Mouse (Mus musculus) liver, postnatal 0 days (tissue): ENCODE results near the gene Cbx5. TPM values are rescaled to one million over a fixed set of nuclear protein-coding genes. Genes with fewer than 3 reads are reported as not detected.
A peak's percentile ranks its signal among the peaks of the same experiment; 100 is the strongest.

Source experiments
- ATAC-seq: fragments of 200-750 bp; cut with Nextera tagmentation; 2 replicates; pipeline ENCODE4 v1.8.0; 2017; ENCODE audit warnings: mild to moderate bottlenecking, moderate library complexity
- DNase-seq: peaks from one replicate; pipeline ENCODE4 v3.0.0-alpha.2; 2016
- H3K27ac ChIP-seq: fragments of 300-500 bp; sonication (generic); 2 replicates; pipeline ENCODE4 v1.5.1; 2014; ENCODE audit warnings: antibody characterized with exemption, moderate library complexity, mild to moderate bottlenecking, low read depth
- H3K27me3 ChIP-seq: fragments of 300-500 bp; sonication (generic); 2 replicates; pipeline ENCODE4 v1.6.1; 2014; ENCODE audit warnings: low read length, control low read depth, mixed read lengths; ENCODE audit not compliant: insufficient read depth
- H3K36me3 ChIP-seq: fragments of 300-500 bp; sonication (generic); replicated peaks from 2 replicates; pipeline ENCODE4 v1.6.1; 2014; ENCODE audit warnings: mild to moderate bottlenecking, control low read depth, low read length, moderate library complexity, mixed read lengths; ENCODE audit not compliant: insufficient read depth
- H3K4me1 ChIP-seq: fragments of 300-500 bp; sonication (generic); 2 replicates; pipeline ENCODE4 v1.6.1; 2014; ENCODE audit warnings: antibody characterized with exemption, mild to moderate bottlenecking, control low read depth; ENCODE audit not compliant: insufficient read depth
- H3K4me2 ChIP-seq: fragments of 300-500 bp; sonication (generic); 2 replicates; pipeline ENCODE4 v1.6.1; 2014; ENCODE audit warnings: low read depth, mild to moderate bottlenecking, low read length, moderate library complexity, mixed read lengths
- H3K4me3 ChIP-seq: fragments of 300-500 bp; sonication (generic); 2 replicates; pipeline ENCODE4 v1.5.1; 2014; ENCODE audit warnings: low read depth, low read length
- H3K9ac ChIP-seq: fragments of 300-500 bp; sonication (generic); replicated peaks from 2 replicates; pipeline ENCODE4 v1.6.1; 2014; ENCODE audit warnings: mild to moderate bottlenecking, moderate library complexity
- H3K9me3 ChIP-seq: fragments of 300-500 bp; sonication (generic); 2 replicates; pipeline ENCODE4 v1.6.1; 2016; ENCODE audit warnings: mild to moderate bottlenecking, control low read depth, low read length, mixed read lengths
- CTCF ChIP-seq: sonication (generic); IDR thresholded peaks from 2 replicates; pipeline ENCODE4 v1.5.1; 2016; ENCODE audit warnings: antibody characterized with exemption, low read depth
- EP300 ChIP-seq: IDR thresholded peaks from 2 replicates; pipeline ENCODE4 v1.6.1; 2016; ENCODE audit warnings: antibody characterized with exemption, low read depth, mild to moderate bottlenecking
- WGBS: fragments of 180-500 bp; shearing (Covaris S2); extraction: QIAGEN DNeasy Blood & Tissue Kit; methylation state at CpG from one replicate; pipeline ENCODE4 v1.1.7; 2014; ENCODE audit not compliant: insufficient replicate concordance; 5-methylcytosine and 5-hydroxymethylcytosine counted together
- polyA plus RNA-seq: library from polyadenylated mRNA; unstranded; fragments of >200 nt; fragmentation: Nextera tagmentation; extraction: Ambion mirVana; gene quantifications from 2 replicates; pipeline ENCODE4 v1.2.1, GENCODE M21; 2015

Gene Cbx5
- polyA plus RNA-seq, 1 experiment from 2014 or later, result 23.3 TPM

DNA sequence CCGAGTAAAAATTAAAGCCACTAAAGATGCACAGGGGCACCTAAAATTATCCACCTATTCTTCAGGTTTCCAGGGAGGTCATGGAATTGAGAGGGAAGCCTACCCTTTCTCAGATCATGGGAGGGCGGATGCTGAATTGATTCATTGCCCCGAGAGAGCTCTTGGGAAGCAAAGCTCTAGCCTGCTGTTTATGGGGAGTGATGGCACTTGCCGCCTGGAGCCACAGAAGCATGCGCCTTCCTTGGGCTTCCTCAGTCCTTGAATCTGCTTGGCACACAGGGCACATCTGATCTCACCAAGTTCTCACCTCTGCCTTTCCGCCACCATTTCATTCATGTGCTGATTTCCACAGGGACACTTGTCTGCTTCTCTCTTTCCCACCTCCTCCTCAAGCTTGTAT, 51.8 kb downstream of the Cbx5 start:
- Histone ChIP-seq H3K4me3 (no peak overlapping the region), H3K27ac (no peak overlapping the region), H3K4me2 (no peak overlapping the region), H3K9ac (no peak overlapping the region), H3K9me3 (no peaks in the 10 kb centered on the region), H3K27me3 (peaks cover 14% of the 10 kb centered on the region), H3K4me1 (peaks cover 10% of the 10 kb centered on the region), H3K36me3 (peaks cover 12% of the 10 kb centered on the region)
- WGBS, result 85% methylated on average over 6 of the region's 6 CpGs
- ATAC-seq, result no peak
- TF ChIP-seq EP300 (no peak), CTCF (no peak)
- DNase-seq, result no peak

DNA sequence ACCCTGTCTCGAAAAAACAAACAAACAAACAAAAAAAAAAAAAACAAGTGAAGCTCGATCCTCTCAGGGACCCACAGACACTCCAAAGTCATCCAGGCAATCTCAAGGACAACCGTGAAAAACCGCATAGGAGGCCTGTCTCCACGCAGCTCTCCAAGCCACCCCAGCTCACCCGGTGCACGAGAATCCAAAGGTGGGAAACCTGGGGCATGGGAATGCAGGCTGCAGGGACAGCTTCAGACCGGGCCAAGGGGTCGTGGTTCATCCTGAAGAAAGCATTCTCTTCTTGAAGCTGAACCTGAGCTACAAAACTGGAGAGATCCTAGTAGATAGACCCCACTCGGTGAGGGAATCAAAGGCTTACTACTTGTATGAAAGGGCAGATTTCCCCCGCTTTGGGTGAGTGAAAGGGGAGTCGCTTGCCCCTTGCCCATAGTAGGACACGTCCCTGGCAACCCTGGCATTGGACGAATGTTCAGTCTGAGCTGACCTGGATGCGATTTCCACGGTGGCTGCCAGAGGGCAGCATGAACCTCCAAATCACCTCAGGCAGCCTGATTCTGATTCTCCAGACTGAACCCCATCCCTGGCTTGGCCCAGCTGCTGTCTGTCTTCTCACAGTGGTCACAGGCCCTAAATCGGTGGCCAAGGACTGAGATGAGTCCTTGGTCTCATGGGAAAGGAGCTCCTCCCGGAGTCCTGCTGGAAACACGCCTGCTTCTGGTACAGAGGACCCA, 54.0 kb downstream of the Cbx5 start:
- Histone ChIP-seq H3K9me3 (no peaks in the 10 kb centered on the region), H3K27me3 (peaks cover 19% of the 10 kb centered on the region), H3K4me2 (no peak overlapping the region), H3K4me1 (peaks cover 17% of the 10 kb centered on the region), H3K36me3 (no peaks in the 10 kb centered on the region), H3K4me3 (no peak overlapping the region), H3K9ac (no peak overlapping the region), H3K27ac (no peak overlapping the region)
- WGBS, result 48% methylated on average over 19 of the region's 19 CpGs
- peak; percentile 78 for TF ChIP-seq CTCF
- TF ChIP-seq EP300, result no peak
- DNase-seq, result peak; percentile 61
- ATAC-seq, result no peak

DNA sequence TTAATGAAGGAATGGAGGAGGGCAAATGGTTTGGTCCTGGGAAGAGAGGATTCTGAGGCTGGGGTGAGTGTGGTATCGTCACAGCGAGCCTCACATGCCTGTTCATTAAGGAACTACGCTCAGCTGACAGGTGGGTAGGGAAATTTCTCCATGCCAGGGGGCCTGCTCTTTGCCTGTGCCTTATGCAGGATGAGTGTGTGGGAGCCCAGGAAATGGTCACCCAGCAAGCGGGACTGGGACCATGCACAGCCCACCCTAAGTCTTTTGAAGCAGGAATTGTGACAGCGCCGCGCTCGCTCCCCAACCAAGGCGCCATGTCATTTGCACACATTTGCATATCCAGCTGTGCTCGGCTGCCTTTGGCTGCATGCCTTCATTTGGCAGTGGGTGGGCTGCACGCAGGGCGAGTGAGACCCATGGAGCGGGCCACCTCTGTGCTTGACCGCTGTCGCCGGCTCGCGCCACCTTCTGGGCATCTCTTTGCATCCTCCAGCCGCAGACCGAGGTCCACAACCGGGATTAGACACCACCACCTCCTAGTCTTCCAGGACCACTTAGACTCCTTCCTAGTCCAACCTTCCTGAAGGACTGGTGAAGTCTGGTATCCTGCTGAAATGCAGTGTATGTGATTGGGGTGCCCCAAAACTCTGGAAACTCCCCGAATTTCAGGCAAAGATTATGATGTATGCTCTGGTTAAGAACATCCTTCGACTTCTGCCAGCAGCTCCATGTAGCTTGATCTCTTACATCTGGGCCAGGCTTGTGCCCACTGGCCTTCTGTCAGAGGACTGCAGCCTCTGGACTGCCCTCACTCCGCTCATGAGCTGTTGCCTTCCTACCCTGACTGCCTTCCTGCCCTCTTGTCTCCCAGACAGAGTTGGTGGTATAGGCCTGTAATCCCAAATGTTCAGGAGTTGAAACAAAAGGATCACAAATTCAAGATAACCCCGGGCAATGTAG, 55.7 kb downstream of the Cbx5 start:
- 14% methylated on average over 25 of the region's 25 CpGs for WGBS
- Histone ChIP-seq H3K27ac (no peak overlapping the region), H3K9me3 (no peaks in the 10 kb centered on the region), H3K9ac (peak overlapping the region; percentile 26; the same call in 1 of the 2 replicates), H3K4me3 (peak overlapping the region; percentile 42), H3K4me2 (peak overlapping the region; percentile 86), H3K36me3 (no peaks in the 10 kb centered on the region), H3K4me1 (peaks cover 17% of the 10 kb centered on the region), H3K27me3 (peaks cover 35% of the 10 kb centered on the region)
- no peak for TF ChIP-seq EP300
- peak; percentile 22 for TF ChIP-seq CTCF
- ATAC-seq (no peak), DNase-seq (no peak)

- no peak overlapping the region for H3K27ac ChIP-seq
- DNase-seq (peak; percentile 71), ATAC-seq (peak; percentile 30; the same call in 1 of the 2 replicates)
- peak overlapping the region; percentile 42 for H3K4me3 ChIP-seq
- peak overlapping the region; percentile 86 for H3K4me2 ChIP-seq
- H3K27me3 ChIP-seq, result peaks cover 43% of the 10 kb centered on the region
- TF ChIP-seq CTCF, result peak; percentile 70
- no peak for TF ChIP-seq EP300
- peaks cover 17% of the 10 kb centered on the region for H3K4me1 ChIP-seq
- peak overlapping the region; percentile 30; the same call in 1 of the 2 replicates for H3K9ac ChIP-seq
- WGBS, result 1% methylated on average over 21 of the region's 21 CpGs
- no peaks in the 10 kb centered on the region for H3K9me3 ChIP-seq
- H3K36me3 ChIP-seq, result no peaks in the 10 kb centered on the region
Measured at GRCm38 (mm10) chr15:103183135-103183534, 56.5 kb downstream of the Cbx5 start.

DNA sequence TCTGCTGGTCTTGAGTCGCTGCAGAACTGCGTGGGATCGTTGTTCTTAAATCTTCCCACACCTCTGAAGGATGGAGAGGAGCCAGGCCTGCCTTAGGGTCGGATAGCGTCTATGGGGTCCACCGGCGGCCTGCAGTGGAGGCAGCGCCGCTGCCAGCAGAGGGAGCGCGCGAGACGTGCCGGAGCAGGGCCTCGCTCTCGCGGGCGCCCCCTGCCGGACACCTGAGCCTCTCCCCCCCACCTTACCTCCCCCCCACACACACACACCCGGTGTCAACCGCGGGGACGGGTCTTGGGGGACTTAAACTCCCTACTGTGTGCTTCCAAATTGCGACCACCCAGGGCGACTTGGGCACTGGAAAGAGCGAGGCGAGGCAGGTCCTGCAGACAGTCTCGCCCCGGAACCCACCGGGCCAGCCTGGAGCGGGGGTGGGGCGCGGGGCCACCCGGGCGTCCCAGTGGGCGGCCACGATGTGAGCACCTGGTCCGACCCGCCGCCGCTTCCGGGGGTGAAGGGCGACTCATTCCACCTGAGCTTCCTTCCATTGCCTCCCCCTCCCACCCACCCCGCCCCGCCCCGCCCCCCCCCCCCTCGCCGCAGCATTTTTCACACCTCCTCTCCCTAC, 57.3 kb downstream of the Cbx5 start:
- no peak overlapping the region for H3K9ac ChIP-seq
- H3K36me3 ChIP-seq, result no peaks in the 10 kb centered on the region
- H3K4me2 ChIP-seq, result peak overlapping the region; percentile 86
- H3K4me3 ChIP-seq, result peak overlapping the region; percentile 42
- no peak overlapping the region for H3K27ac ChIP-seq
- no peak for TF ChIP-seq EP300
- peak; percentile 100 for TF ChIP-seq CTCF
- H3K27me3 ChIP-seq, result peaks cover 51% of the 10 kb centered on the region
- WGBS, result under 1% methylated on average over 43 of the region's 48 CpGs
- DNase-seq (peak; percentile 89), ATAC-seq (peak; percentile 75)
- no peaks in the 10 kb centered on the region for H3K9me3 ChIP-seq
- H3K4me1 ChIP-seq, result peaks cover 24% of the 10 kb centered on the region

GRCm38 (mm10) chr15:103180406-103180805, 59.2 kb downstream of the Cbx5 start:
- Histone ChIP-seq H3K36me3 (no peaks in the 10 kb centered on the region), H3K4me2 (no peak overlapping the region), H3K4me1 (peaks cover 26% of the 10 kb centered on the region), H3K9me3 (no peaks in the 10 kb centered on the region), H3K27me3 (peaks cover 70% of the 10 kb centered on the region), H3K4me3 (no peak overlapping the region), H3K27ac (no peak overlapping the region), H3K9ac (no peak overlapping the region)
- TF ChIP-seq EP300, result no peak
- ATAC-seq (no peak), DNase-seq (no peak)
